Mouse (Mus musculus) common myeloid progenitor, adult 5-6 weeks (primary cell): Measurements from ENCODE around the gene Slc35b1. TPM values are rescaled to one million over a fixed set of nuclear protein-coding genes. Genes with fewer than 3 reads are reported as not detected.
A peak's percentile ranks its signal among the peaks of the same experiment; 100 is the strongest.

Experiments used
- ATAC-seq: replicated peaks from 2 replicates; pipeline ENCODE4 v1.8.0; 2016; ENCODE audit warnings: low read depth, mild to moderate bottlenecking, moderate TSS enrichment, inconsistent platforms; ENCODE audit not compliant: poor library complexity, severe bottlenecking
- total RNA-seq: library from RNA; stranded (forward); fragments of 200-1000, 187-1606 nt; gene quantifications from 2 replicates; pipeline ENCODE4 v1.2.3, GENCODE M21; 2017

The Slc35b1 gene
- total RNA-seq, 1 experiment from 2014 or later, result 30.6 TPM

GRCm38 (mm10) chr11:95364388-95364787, 20.1 kb upstream of the Slc35b1 start:
- ATAC-seq, result no peak

GRCm38 (mm10) chr11:95365596-95365995, 18.9 kb upstream of the Slc35b1 start:
- no peak for ATAC-seq

- ATAC-seq, result no peak
These were observed 18.1 kb upstream of the Slc35b1 start for GRCm38 (mm10) chr11:95366280-95366897.

- ATAC-seq, result peak; percentile 42; the same call in 1 of the 2 replicates
These were observed 17.3 kb upstream of the Slc35b1 start for GRCm38 (mm10) chr11:95367011-95367735.

- no peak for ATAC-seq
These were observed 16.2 kb upstream of the Slc35b1 start for GRCm38 (mm10) chr11:95368231-95368823.

- no peak for ATAC-seq
These were observed 15.6 kb upstream of the Slc35b1 start for GRCm38 (mm10) chr11:95368871-95369270.

- ATAC-seq, result 0 out of 2 replicates have a peak, but pooled peaks have one; percentile 17
These were observed 14.3 kb upstream of the Slc35b1 start for GRCm38 (mm10) chr11:95369964-95370890.

GRCm38 (mm10) chr11:95371182-95371581, 13.3 kb upstream of the Slc35b1 start:
- no peak for ATAC-seq

GRCm38 (mm10) chr11:95378926-95379325, 5.6 kb upstream of the Slc35b1 start:
- ATAC-seq, result no peak

GRCm38 (mm10) chr11:95379552-95379951, 4.9 kb upstream of the Slc35b1 start:
- ATAC-seq, result no peak

GRCm38 (mm10) chr11:95380711-95381110, 3.8 kb upstream of the Slc35b1 start:
- ATAC-seq, result no peak

GRCm38 (mm10) chr11:95381146-95381545, 3.3 kb upstream of the Slc35b1 start:
- no peak for ATAC-seq

GRCm38 (mm10) chr11:95383331-95383986, 1.0 kb upstream of the Slc35b1 start:
- ATAC-seq, result no peak

- no peak for ATAC-seq
These were observed 531 bp upstream of the Slc35b1 start for GRCm38 (mm10) chr11:95384004-95384318.

GRCm38 (mm10) chr11:95384973-95385320, 455 bp downstream of the Slc35b1 start:
- ATAC-seq, result peak; percentile 13; the same call in 1 of the 2 replicates

- no peak for ATAC-seq
These were observed 2.9 kb downstream of the Slc35b1 start for GRCm38 (mm10) chr11:95387354-95387753.

GRCm38 (mm10) chr11:95389006-95389405, 4.5 kb downstream of the Slc35b1 start:
- ATAC-seq, result no peak

GRCm38 (mm10) chr11:95390420-95390819, 5.9 kb downstream of the Slc35b1 start:
- no peak for ATAC-seq

GRCm38 (mm10) chr11:95391201-95391600, 6.7 kb downstream of the Slc35b1 start:
- no peak for ATAC-seq

- no peak for ATAC-seq
These were observed 7.3 kb downstream of the Slc35b1 start for GRCm38 (mm10) chr11:95391743-95392142.
